Mouse (Mus musculus): Measurements from ENCODE around the gene Hspe1.
"Not testable (repeated sequence)": the region's sequence is repeated elsewhere in the genome, so short reads cannot be mapped to it uniquely, and the experiment has no call there.

Gene Hspe1

GRCm38 (mm10) chr1:55087932-55088610, at the start of gene Hspe1, which contains the start of gene Hspd1:
Hspe1 (plus strand) TSS chr1:55088132.
Hspd1 (minus strand) TSS chr1:55088243.
- peak; percentile 99 for DNase-seq

GRCm38 (mm10) chr1:55039944-55040343, 48.0 kb upstream of the Hspe1 start:
- no peak for DNase-seq

GRCm38 (mm10) chr1:55041691-55042090, 46.2 kb upstream of the Hspe1 start:
- DNase-seq: no peak

- DNase-seq: no peak
Observed at GRCm38 (mm10) chr1:55042246-55042645, 45.7 kb upstream of the Hspe1 start.

GRCm38 (mm10) chr1:55043164-55043563, 44.8 kb upstream of the Hspe1 start:
- DNase-seq: no peak

- DNase-seq: no peak
Observed at GRCm38 (mm10) chr1:55048841-55049587, 38.9 kb upstream of the Hspe1 start.

GRCm38 (mm10) chr1:55051671-55052070, 36.3 kb upstream of the Hspe1 start:
- DNase-seq: no peak

- peak; percentile 99 for DNase-seq
Observed at GRCm38 (mm10) chr1:55052355-55052953, 35.5 kb upstream of the Hspe1 start, which contains the start of gene Coq10b. Coq10b (plus strand) TSS chr1:55052770.

- no peak for DNase-seq
Observed at GRCm38 (mm10) chr1:55053005-55053404, 34.9 kb upstream of the Hspe1 start.

GRCm38 (mm10) chr1:55053596-55053995, 34.3 kb upstream of the Hspe1 start:
- DNase-seq: no peak

GRCm38 (mm10) chr1:55055322-55056115, 32.4 kb upstream of the Hspe1 start:
- DNase-seq: no peak

GRCm38 (mm10) chr1:55058383-55058782, 29.5 kb upstream of the Hspe1 start:
- not testable (repeated sequence) for DNase-seq

- DNase-seq: no peak
Observed at GRCm38 (mm10) chr1:55061099-55061498, 26.8 kb upstream of the Hspe1 start.

- DNase-seq: no peak
Observed at GRCm38 (mm10) chr1:55061772-55062171, 26.2 kb upstream of the Hspe1 start.

- DNase-seq: not testable (repeated sequence)
Observed at GRCm38 (mm10) chr1:55072328-55072727, 15.6 kb upstream of the Hspe1 start.

- no peak for DNase-seq
Observed at GRCm38 (mm10) chr1:55074757-55075156, 13.2 kb upstream of the Hspe1 start.

GRCm38 (mm10) chr1:55075652-55076394, 12.1 kb upstream of the Hspe1 start:
- DNase-seq: no peak

GRCm38 (mm10) chr1:55076395-55076743, 11.6 kb upstream of the Hspe1 start:
- DNase-seq: no peak

- no peak for DNase-seq
Observed at GRCm38 (mm10) chr1:55076849-55077516, 10.9 kb upstream of the Hspe1 start.

GRCm38 (mm10) chr1:55079677-55080076, 8.3 kb upstream of the Hspe1 start:
- no peak for DNase-seq

- no peak for DNase-seq
Observed at GRCm38 (mm10) chr1:55082106-55082505, 5.8 kb upstream of the Hspe1 start.
